Mouse (Mus musculus): ENCODE data around the gene A830031A19Rik. TPM values are rescaled to one million over a fixed set of nuclear protein-coding genes. Genes with fewer than 3 reads are reported as not detected.

The A830031A19Rik gene
- polyA plus RNA-seq, 1 experiment from 2014 or later, result not detected

DNA sequence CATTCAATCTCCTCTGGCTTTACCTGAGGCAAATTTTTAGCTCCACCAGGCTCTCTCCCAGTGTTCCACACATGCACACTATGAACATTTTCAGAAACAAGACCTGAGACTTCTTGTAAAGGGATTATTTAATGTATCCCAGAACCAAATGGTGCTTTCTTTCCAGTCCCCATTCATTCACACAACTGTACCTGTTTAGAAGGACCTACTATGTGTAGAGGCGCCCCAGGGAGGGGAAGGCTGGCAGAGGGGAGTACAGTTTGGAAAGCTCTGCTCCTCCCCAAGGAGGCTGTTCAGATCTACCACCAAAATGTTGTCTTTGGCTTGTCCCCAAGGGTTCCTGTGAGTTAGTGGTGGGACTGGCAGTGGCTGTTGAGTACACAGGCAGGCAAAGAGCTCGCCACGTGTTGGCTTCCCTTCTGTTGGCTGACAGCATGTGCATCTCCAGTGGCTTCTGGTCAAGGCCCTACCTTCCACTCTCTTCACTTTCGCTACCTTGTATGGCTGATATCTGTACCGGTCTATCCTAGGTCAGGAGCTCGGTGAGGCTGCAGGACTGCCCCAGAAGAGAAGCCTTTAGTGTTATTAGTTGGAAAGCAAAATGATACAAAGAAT is 28.4 kb upstream of the A830031A19Rik start:
- Histone ChIP-seq H3K4me1 (peaks cover 44% of the 10 kb centered on the region), H3K27ac (no peak overlapping the region), H3K4me3 (no peak overlapping the region), H3K36me3 (replicated peaks) (peaks cover 21% of the 10 kb centered on the region; the same call in 1 of the 2 replicates), H3K9me3 (no peaks in the 10 kb centered on the region), H3K27me3 (ENCODE audit: poor library complexity, severe bottlenecking) (no peaks in the 10 kb centered on the region)
- 89% methylated on average over 6 of the region's 6 CpGs for WGBS
- no peak for DNase-seq (ENCODE audit: extremely low spot score, low spot score)

- H3K4me1 ChIP-seq, result peaks cover 53% of the 10 kb centered on the region
- H3K27me3 ChIP-seq (ENCODE audit: poor library complexity, severe bottlenecking), result no peaks in the 10 kb centered on the region
- 86% methylated on average over 2 of the region's 2 CpGs for WGBS
- H3K27ac ChIP-seq, result no peak overlapping the region
- no peak for DNase-seq (ENCODE audit: extremely low spot score, low spot score)
- H3K9me3 ChIP-seq, result no peaks in the 10 kb centered on the region
- peaks cover 21% of the 10 kb centered on the region; the same call in 1 of the 2 replicates for H3K36me3 ChIP-seq (replicated peaks)
- no peak overlapping the region for H3K4me3 ChIP-seq
Measured at GRCm38 (mm10) chr11:24102372-24102771, 27.5 kb upstream of the A830031A19Rik start.

- DNase-seq (ENCODE audit: extremely low spot score, low spot score), result no peak
- Histone ChIP-seq H3K9me3 (no peaks in the 10 kb centered on the region), H3K4me1 (peaks cover 60% of the 10 kb centered on the region), H3K27ac (no peak overlapping the region), H3K36me3 (replicated peaks) (peaks cover 21% of the 10 kb centered on the region; the same call in 1 of the 2 replicates), H3K4me3 (no peak overlapping the region), H3K27me3 (ENCODE audit: poor library complexity, severe bottlenecking) (no peaks in the 10 kb centered on the region)
- WGBS, result 88% methylated on average over 3 of the region's 3 CpGs
Measured at GRCm38 (mm10) chr11:24101625-24102024, 26.8 kb upstream of the A830031A19Rik start.

GRCm38 (mm10) chr11:24100449-24101070 is 25.7 kb upstream of the A830031A19Rik start:
- Histone ChIP-seq H3K27ac (peak overlapping the region; percentile 74), H3K36me3 (replicated peaks) (peaks cover 21% of the 10 kb centered on the region; the same call in 1 of the 2 replicates), H3K9me3 (no peaks in the 10 kb centered on the region), H3K4me1 (peaks cover 71% of the 10 kb centered on the region), H3K27me3 (ENCODE audit: poor library complexity, severe bottlenecking) (no peaks in the 10 kb centered on the region), H3K4me3 (no peak overlapping the region)
- no peak for DNase-seq (ENCODE audit: extremely low spot score, low spot score)
- 82% methylated on average over 4 of the region's 4 CpGs for WGBS

DNA sequence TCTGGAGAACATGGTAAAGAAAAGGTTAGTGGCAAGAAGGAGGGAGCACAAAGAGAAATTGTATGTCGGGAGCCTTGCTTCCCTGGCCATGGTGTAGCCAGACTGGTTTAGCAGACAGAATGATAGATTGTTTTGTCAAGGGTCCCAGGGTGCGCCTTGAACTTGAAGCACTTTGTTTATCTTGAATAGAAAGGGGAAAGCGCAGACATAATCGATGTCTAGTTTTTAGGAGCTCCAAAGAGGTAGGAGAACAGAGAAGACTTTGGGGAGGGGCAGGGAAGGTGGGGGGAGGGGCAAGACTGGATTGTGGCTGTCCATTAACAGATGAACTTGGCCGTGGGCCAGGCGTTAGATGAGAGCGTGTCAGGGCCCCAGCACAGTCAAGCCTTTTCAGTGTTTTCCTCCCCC is 25.0 kb upstream of the A830031A19Rik start:
- peak overlapping the region; percentile 74; the same call in 1 of the 2 replicates for H3K27ac ChIP-seq
- peaks cover 78% of the 10 kb centered on the region for H3K4me1 ChIP-seq
- no peak for DNase-seq (ENCODE audit: extremely low spot score, low spot score)
- peaks cover 17% of the 10 kb centered on the region; the same call in 1 of the 2 replicates for H3K36me3 ChIP-seq (replicated peaks)
- 74% methylated on average over 7 of the region's 7 CpGs for whole genome bisulfite sequencing
- no peaks in the 10 kb centered on the region for H3K27me3 ChIP-seq (ENCODE audit: poor library complexity, severe bottlenecking)
- H3K9me3 ChIP-seq, result no peaks in the 10 kb centered on the region
- H3K4me3 ChIP-seq, result no peak overlapping the region

GRCm38 (mm10) chr11:24099215-24099614 is 24.4 kb upstream of the A830031A19Rik start:
- Histone ChIP-seq H3K36me3 (replicated peaks) (peaks cover 13% of the 10 kb centered on the region), H3K27ac (peak overlapping the region; percentile 74; the same call in 1 of the 2 replicates), H3K27me3 (ENCODE audit: poor library complexity, severe bottlenecking) (no peaks in the 10 kb centered on the region), H3K4me3 (no peak overlapping the region; the same call in 1 of the 2 replicates), H3K9me3 (no peaks in the 10 kb centered on the region), H3K4me1 (peaks cover 84% of the 10 kb centered on the region)
- DNase-seq (ENCODE audit: extremely low spot score, low spot score), result no peak
- 91% methylated on average over 10 of the region's 10 CpGs for WGBS

DNA sequence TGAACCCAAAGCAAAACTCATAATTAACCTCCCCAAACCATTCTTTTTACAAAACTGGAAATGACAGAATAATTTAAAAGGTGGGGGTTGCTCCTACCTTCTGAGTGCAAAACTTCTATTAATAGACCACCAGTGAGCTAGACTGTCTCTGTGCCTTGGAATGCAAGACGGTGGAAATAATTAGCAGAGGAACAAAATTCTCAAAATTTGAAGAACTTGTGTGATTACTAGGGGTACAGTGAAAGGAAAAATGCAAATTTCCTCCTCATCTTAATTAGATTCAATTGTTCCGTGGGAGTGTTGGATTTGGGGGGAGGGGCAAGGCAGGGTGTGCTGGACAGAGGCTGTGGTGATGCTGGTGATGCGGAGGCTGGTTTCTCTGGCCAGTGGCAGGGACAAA is 23.8 kb upstream of the A830031A19Rik start:
- peaks cover 89% of the 10 kb centered on the region for H3K4me1 ChIP-seq
- no peak for DNase-seq (ENCODE audit: extremely low spot score, low spot score)
- 47% methylated on average over 3 of the region's 3 CpGs for WGBS
- H3K4me3 ChIP-seq, result no peak overlapping the region; the same call in 1 of the 2 replicates
- H3K27ac ChIP-seq, result peak overlapping the region; percentile 74; the same call in 1 of the 2 replicates
- peaks cover 14% of the 10 kb centered on the region for H3K36me3 ChIP-seq (replicated peaks)
- no peaks in the 10 kb centered on the region for H3K9me3 ChIP-seq
- no peaks in the 10 kb centered on the region for H3K27me3 ChIP-seq (ENCODE audit: poor library complexity, severe bottlenecking)

- 81% methylated on average over 5 of the region's 5 CpGs for WGBS
- Histone ChIP-seq H3K9me3 (no peaks in the 10 kb centered on the region), H3K27ac (no peak overlapping the region), H3K27me3 (ENCODE audit: poor library complexity, severe bottlenecking) (no peaks in the 10 kb centered on the region), H3K4me1 (peaks cover 87% of the 10 kb centered on the region), H3K36me3 (replicated peaks) (peaks cover 18% of the 10 kb centered on the region), H3K4me3 (no peak overlapping the region)
- DNase-seq (ENCODE audit: extremely low spot score, low spot score), result no peak
Measured at GRCm38 (mm10) chr11:24098069-24098468, 23.2 kb upstream of the A830031A19Rik start.

DNA sequence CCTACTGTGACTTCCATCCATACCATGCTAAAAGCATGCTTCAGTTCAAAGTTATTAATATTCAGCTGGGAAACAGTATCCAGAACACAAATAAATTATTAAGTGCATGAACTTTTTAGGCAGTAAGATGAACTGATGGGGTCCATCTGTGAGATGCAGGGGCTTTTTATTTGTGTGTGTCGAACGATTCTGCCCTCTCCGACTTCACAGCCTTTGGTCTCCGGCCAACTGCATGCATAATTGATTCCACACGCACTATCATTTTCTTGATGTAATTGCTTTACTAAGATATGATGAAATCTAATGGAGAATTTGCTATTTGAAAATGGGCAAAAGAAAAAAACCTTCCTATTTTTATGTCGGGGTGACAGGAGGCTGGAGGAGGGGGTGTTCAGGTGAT is 22.2 kb upstream of the A830031A19Rik start:
- Histone ChIP-seq H3K4me3 (no peak overlapping the region), H3K36me3 (replicated peaks) (peaks cover 21% of the 10 kb centered on the region), H3K27me3 (ENCODE audit: poor library complexity, severe bottlenecking) (peaks cover 4% of the 10 kb centered on the region; the same call in 1 of the 2 replicates), H3K4me1 (peaks cover 94% of the 10 kb centered on the region), H3K27ac (peak overlapping the region; percentile 72; the same call in 1 of the 2 replicates), H3K9me3 (no peaks in the 10 kb centered on the region)
- WGBS, result 65% methylated on average over 6 of the region's 6 CpGs
- DNase-seq (ENCODE audit: extremely low spot score, low spot score), result no peak

DNA sequence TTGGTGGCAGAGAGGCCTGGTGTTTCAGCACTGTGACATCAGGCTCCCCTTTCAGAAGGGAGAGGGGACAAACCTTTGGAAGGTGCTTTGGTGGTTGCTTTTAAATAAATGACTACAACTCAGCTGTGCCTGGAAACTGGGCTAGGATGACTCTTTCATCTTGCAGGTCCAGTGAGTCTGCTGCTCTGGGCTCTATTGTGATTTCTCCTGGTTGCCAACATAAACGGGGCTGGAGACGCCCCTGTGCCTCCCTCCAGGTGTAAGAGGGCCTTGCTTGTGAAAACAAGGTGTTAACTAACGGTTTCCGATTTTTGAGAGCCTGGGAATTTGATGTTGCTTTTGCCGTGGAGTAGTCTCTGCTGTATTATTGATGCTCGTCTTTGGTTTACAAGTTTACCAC is 21.6 kb upstream of the A830031A19Rik start:
- peaks cover 18% of the 10 kb centered on the region for H3K36me3 ChIP-seq (replicated peaks)
- H3K27me3 ChIP-seq (ENCODE audit: poor library complexity, severe bottlenecking), result peaks cover 7% of the 10 kb centered on the region; the same call in 1 of the 2 replicates
- peaks cover 95% of the 10 kb centered on the region for H3K4me1 ChIP-seq
- 54% methylated on average over 6 of the region's 6 CpGs for WGBS
- H3K9me3 ChIP-seq, result no peaks in the 10 kb centered on the region
- no peak for DNase-seq (ENCODE audit: extremely low spot score, low spot score)
- peak overlapping the region; percentile 72; the same call in 1 of the 2 replicates for H3K27ac ChIP-seq
- H3K4me3 ChIP-seq, result no peak overlapping the region; the same call in 1 of the 2 replicates

DNA sequence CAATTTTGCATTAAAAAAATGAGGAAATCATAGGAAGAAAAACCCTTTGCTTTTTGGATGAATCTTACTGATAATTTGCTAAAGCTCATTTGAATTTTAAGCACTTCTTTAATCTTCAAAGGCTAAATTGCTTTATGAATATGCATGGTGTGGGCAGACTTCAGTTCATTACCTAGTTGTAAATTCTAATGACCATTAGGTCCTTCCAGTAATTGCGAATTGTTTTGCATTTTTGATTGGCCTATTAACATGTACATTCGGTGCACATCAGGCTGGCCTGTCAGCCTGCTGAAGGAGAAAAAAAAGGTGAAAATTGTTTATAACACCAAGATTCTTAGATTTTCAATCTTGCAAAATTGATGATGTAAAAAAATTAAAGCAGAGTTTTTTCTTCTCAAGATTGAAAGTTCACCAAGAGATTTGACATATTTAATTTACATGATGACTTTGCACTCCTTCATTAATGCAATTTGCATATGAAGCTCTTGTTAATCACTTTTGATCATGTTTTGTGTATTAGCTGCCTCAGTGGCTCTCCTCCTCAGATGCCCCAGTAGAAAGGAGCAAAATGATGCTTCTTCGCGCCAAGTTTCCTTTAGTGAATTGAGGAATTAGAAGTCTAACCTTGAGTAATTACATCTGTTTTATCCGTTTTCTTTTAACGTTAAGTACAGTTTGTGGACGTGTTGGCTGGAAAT is 21.0 kb upstream of the A830031A19Rik start:
- no peak overlapping the region for H3K4me3 ChIP-seq
- H3K9me3 ChIP-seq, result no peaks in the 10 kb centered on the region
- peaks cover 9% of the 10 kb centered on the region; the same call in 1 of the 2 replicates for H3K27me3 ChIP-seq (ENCODE audit: poor library complexity, severe bottlenecking)
- peaks cover 18% of the 10 kb centered on the region for H3K36me3 ChIP-seq (replicated peaks)
- peak overlapping the region; percentile 72; the same call in 1 of the 2 replicates for H3K27ac ChIP-seq
- peaks cover 94% of the 10 kb centered on the region for H3K4me1 ChIP-seq
- WGBS, result 71% methylated on average over 7 of the region's 7 CpGs
- DNase-seq (ENCODE audit: extremely low spot score, low spot score), result no peak

GRCm38 (mm10) chr11:24095236-24095635 is 20.4 kb upstream of the A830031A19Rik start:
- H3K27me3 ChIP-seq (ENCODE audit: poor library complexity, severe bottlenecking), result peaks cover 13% of the 10 kb centered on the region
- H3K9me3 ChIP-seq, result no peaks in the 10 kb centered on the region
- no peak for DNase-seq (ENCODE audit: extremely low spot score, low spot score)
- peaks cover 90% of the 10 kb centered on the region for H3K4me1 ChIP-seq
- WGBS, result 68% methylated on average over 9 of the region's 9 CpGs
- no peak overlapping the region; the same call in 1 of the 2 replicates for H3K4me3 ChIP-seq
- peak overlapping the region; percentile 66; the same call in 1 of the 2 replicates for H3K27ac ChIP-seq
- peaks cover 22% of the 10 kb centered on the region for H3K36me3 ChIP-seq (replicated peaks)
